Mouse (Mus musculus): ENCODE results near the gene Slc25a41.

DNA sequence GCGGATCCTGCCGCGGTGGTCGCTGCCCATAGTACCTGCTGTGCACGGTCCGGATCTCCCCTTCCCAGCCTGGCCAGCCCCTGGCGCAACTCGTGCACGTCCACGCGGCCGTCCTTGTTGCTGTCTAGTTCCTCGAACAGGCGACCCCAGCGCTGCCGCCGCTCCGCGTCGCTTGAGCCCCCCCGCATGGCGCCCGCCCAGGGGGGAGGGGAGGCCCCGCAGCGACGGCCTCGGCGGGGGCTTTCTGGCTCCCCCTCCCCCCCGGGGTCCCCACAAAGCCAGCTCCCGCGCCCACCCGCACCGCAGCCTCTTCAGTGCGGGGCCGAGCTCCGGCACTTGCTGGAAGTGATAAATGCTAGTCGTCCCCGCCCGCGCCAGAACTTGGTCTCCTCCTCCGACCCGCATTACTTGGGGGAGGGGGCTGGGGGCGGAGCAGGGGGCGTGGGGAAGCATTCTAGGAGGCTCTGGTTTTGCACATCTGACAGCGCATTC is 18.1 kb upstream of the Slc25a41 start, which contains the start of gene Slc25a23:
- TF ChIP-seq CTCF (IDR thresholded peaks at IDR 0.05; ENCODE audit: borderline replicate concordance, control insufficient read depth, extremely low read depth, insufficient read depth, low read length, poor library complexity) (no peak), POLR2A (IDR thresholded peaks at IDR 0.05; ENCODE audit: control insufficient read depth, extremely low read depth, insufficient read depth, low read length, poor library complexity) (no peak)

All from thymus, adult 2 months (tissue).